ENCODE assay signal across 8 mouse cellular contexts in the genomic region with DNA sequence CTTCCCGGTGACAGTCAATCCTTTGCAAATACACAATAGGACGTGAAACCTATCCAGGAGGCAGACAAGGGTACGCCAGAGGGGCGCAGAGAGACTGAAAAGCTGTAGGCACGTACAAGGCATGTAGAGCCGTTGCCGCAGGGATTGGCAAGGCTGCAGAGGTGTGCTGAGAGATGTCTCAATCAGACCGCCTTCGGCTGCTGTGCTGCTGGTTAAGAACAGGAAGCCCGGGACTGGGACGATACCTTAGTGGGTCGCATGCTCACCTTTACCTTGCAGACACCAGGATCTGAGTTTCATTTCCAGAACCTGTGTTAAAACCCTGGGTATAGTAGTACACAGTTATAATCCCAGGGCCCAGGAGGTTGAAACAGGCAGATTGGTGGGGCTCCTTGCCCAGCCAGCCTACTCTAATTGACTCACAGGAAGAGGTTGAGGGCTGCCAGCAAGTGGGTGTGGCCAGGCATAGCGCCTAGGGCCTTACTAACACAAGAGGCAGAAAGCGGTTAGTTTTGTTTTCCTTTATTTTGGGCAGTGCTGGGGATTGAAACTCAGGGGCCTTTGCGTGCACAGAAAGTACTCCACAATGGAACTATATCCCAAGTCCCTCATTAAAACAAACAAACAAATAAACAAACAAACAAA. TPM values are rescaled to one million over a fixed set of nuclear protein-coding genes. Genes with fewer than 3 reads are reported as not detected.
DNase-seq lines count a peak whose midpoint lies in the region; ATAC-seq and TF ChIP-seq lines count a peak whose summit lies in the region.

No protein-coding gene starts in this region.

- H3K4me1 ChIP-seq in embryonic facial prominence, embryonic 12.5 days: peaks cover 18% of the 10 kb centered on the region
- peaks cover 10% of the 10 kb centered on the region for H3K4me1 ChIP-seq in limb, embryonic 12.5 days (replicated peaks)
- H3K4me1 ChIP-seq in midbrain, embryonic 15.5 days: peaks cover 19% of the 10 kb centered on the region
- H3K4me1 ChIP-seq in spleen, adult 2 months (ENCODE audit: control insufficient read depth, insufficient read depth, insufficient read length): peaks cover 7% of the 10 kb centered on the region; the same call in 1 of the 2 replicates

- peak; percentile 31; the same call in 1 of the 2 replicates for ATAC-seq in embryonic facial prominence, embryonic 12.5 days (ENCODE audit: insufficient number of reproducible peaks, insufficient read depth, low FRiP score, low TSS enrichment)
- ATAC-seq in limb, embryonic 12.5 days (ENCODE audit: insufficient number of reproducible peaks, insufficient read depth, low FRiP score, low TSS enrichment, low read depth): 0 out of 2 replicates have a peak, but pooled peaks have one; percentile 12
- ATAC-seq in midbrain, embryonic 15.5 days (replicated peaks): no peak

- H3K36me3 ChIP-seq in embryonic facial prominence, embryonic 12.5 days: no peaks in the 10 kb centered on the region
- H3K36me3 ChIP-seq in limb, embryonic 12.5 days: no peaks in the 10 kb centered on the region
- no peaks in the 10 kb centered on the region for H3K36me3 ChIP-seq in midbrain, embryonic 15.5 days (replicated peaks)
- H3K36me3 ChIP-seq in spleen, adult 2 months (ENCODE audit: control insufficient read depth, insufficient read depth, low read length): no peaks in the 10 kb centered on the region

- H3K27ac ChIP-seq in embryonic facial prominence, embryonic 12.5 days: no peak overlapping the region
- peak overlapping the region; percentile 42 for H3K27ac ChIP-seq in limb, embryonic 12.5 days
- H3K27ac ChIP-seq in midbrain, embryonic 15.5 days: no peak overlapping the region
- H3K27ac ChIP-seq in spleen, adult 2 months (ENCODE audit: insufficient read depth, low read length): peak overlapping the region; percentile 91

- H3K9me3 ChIP-seq in embryonic facial prominence, embryonic 12.5 days: no peaks in the 10 kb centered on the region
- no peaks in the 10 kb centered on the region for H3K9me3 ChIP-seq in limb, embryonic 12.5 days
- H3K9me3 ChIP-seq in midbrain, embryonic 15.5 days: no peaks in the 10 kb centered on the region

- peak; percentile 28 for TF ChIP-seq POLR2A in spleen, adult 2 months (IDR thresholded peaks at IDR 0.05; ENCODE audit: low read depth, low read length)

- H3K4me2 ChIP-seq in embryonic facial prominence, embryonic 12.5 days (replicated peaks): peak overlapping the region; percentile 95
- peak overlapping the region; percentile 95 for H3K4me2 ChIP-seq in limb, embryonic 12.5 days
- H3K4me2 ChIP-seq in midbrain, embryonic 15.5 days: peak overlapping the region; percentile 59

- TF ChIP-seq CTCF in spleen, adult 2 months (IDR thresholded peaks at IDR 0.05; ENCODE audit: extremely low read depth, insufficient read depth, insufficient read length, insufficient replicate concordance): no peak

- DNase-seq in cerebellum, postnatal 14 days: peak; percentile 67 to 78
- no peak for DNase-seq in cerebellum, adult 9-11 months
- DNase-seq in heart, adult 18-20 months: peak; percentile 92 to 94
- peak; percentile 91 for DNase-seq in kidney, adult 11 months
- peak; percentile 58 to 77 for DNase-seq in spleen, adult 2 months (ENCODE audit: low read depth in 1 of 2, low spot score in 2 of 2)

- H3K4me3 ChIP-seq in embryonic facial prominence, embryonic 12.5 days: peak overlapping the region; percentile 47
- H3K4me3 ChIP-seq in limb, embryonic 12.5 days (replicated peaks): peak overlapping the region; percentile 46
- H3K4me3 ChIP-seq in midbrain, embryonic 15.5 days: no peak overlapping the region
- peak overlapping the region; percentile 81 for H3K4me3 ChIP-seq in spleen, adult 2 months (ENCODE audit: extremely low read depth, insufficient read depth, insufficient read length)

- peak overlapping the region; percentile 19; the same call in 1 of the 2 replicates for H3K9ac ChIP-seq in embryonic facial prominence, embryonic 12.5 days
- peak overlapping the region; percentile 59; the same call in 1 of the 2 replicates for H3K9ac ChIP-seq in limb, embryonic 12.5 days (replicated peaks)
- no peak overlapping the region for H3K9ac ChIP-seq in midbrain, embryonic 15.5 days

- WGBS in embryonic facial prominence, embryonic 12.5 days: 28% methylated on average over 15 of the region's 15 CpGs
- 31% methylated on average over 15 of the region's 15 CpGs for WGBS in limb, embryonic 12.5 days
- WGBS in midbrain, embryonic 15.5 days: 33% methylated on average over 15 of the region's 15 CpGs
- 16% methylated on average over 15 of the region's 15 CpGs for WGBS in spleen, adult 2 months

- H3K27me3 ChIP-seq in embryonic facial prominence, embryonic 12.5 days: 0 out of 2 replicates have a peak, but pooled peaks cover 5% of the 10 kb centered on the region
- peaks cover 6% of the 10 kb centered on the region; the same call in 1 of the 2 replicates for H3K27me3 ChIP-seq in limb, embryonic 12.5 days
- peaks cover 14% of the 10 kb centered on the region for H3K27me3 ChIP-seq in midbrain, embryonic 15.5 days (replicated peaks)
- H3K27me3 ChIP-seq in spleen, adult 2 months (ENCODE audit: control insufficient read depth, insufficient read depth, low read length): no peaks in the 10 kb centered on the region

RNA-seq across cellular contexts. Expression of gene Tspo, which starts 0.6 kb away (rescaled TPM):
- 25.1 and 27.1 TPM in 2 replicates for polyA plus RNA-seq in embryonic facial prominence, embryonic 12.5 days (2016; fragmentation: Nextera tagmentation; extraction: Ambion mirVana)
- total RNA-seq in heart, adult 18-20 months (2021): 10 to 100 TPM; 66.2 to 75.9 TPM
- polyA plus RNA-seq in limb, embryonic 12.5 days (2016; fragmentation: Nextera tagmentation; extraction: Ambion mirVana): 51.7 and 54.2 TPM in 2 replicates
- 8.1 and 12.0 TPM in 2 replicates for polyA plus RNA-seq in midbrain, embryonic 15.5 days (2015; fragmentation: Nextera tagmentation; extraction: Ambion mirVana)
- polyA plus RNA-seq in spleen, adult 2 months (2012; rRNA removed): 257 and 293 TPM in 2 replicates

RNA-seq across cellular contexts. Expression of gene Mcat, which starts 0.8 kb away (rescaled TPM):
- 51.3 and 52.7 TPM in 2 replicates for polyA plus RNA-seq in embryonic facial prominence, embryonic 12.5 days (2016; fragmentation: Nextera tagmentation; extraction: Ambion mirVana)
- total RNA-seq in heart, adult 18-20 months (2021): 10 to 100 TPM; 45.0 to 47.3 TPM
- 48.9 and 50.8 TPM in 2 replicates for polyA plus RNA-seq in limb, embryonic 12.5 days (2016; fragmentation: Nextera tagmentation; extraction: Ambion mirVana)
- polyA plus RNA-seq in midbrain, embryonic 15.5 days (2015; fragmentation: Nextera tagmentation; extraction: Ambion mirVana): 32.0 and 33.5 TPM in 2 replicates
- 19.1 and 20.9 TPM in 2 replicates for polyA plus RNA-seq in spleen, adult 2 months (2012; rRNA removed)

RNA-seq across cellular contexts. Expression of gene Ttll12, which starts 32.2 kb away (rescaled TPM):
- 48.9 and 51.0 TPM in 2 replicates for polyA plus RNA-seq in embryonic facial prominence, embryonic 12.5 days (2016; fragmentation: Nextera tagmentation; extraction: Ambion mirVana)
- 1 to 10 TPM; 6.0 TPM for total RNA-seq in heart, adult 18-20 months (2021)
- polyA plus RNA-seq in limb, embryonic 12.5 days (2016; fragmentation: Nextera tagmentation; extraction: Ambion mirVana): 44.7 and 46.0 TPM in 2 replicates
- 47.2 and 50.9 TPM in 2 replicates for polyA plus RNA-seq in midbrain, embryonic 15.5 days (2015; fragmentation: Nextera tagmentation; extraction: Ambion mirVana)
- 19.9 and 23.6 TPM in 2 replicates for polyA plus RNA-seq in spleen, adult 2 months (2012; rRNA removed)

RNA-seq across cellular contexts. Expression of gene Bik, which starts 36.1 kb away (rescaled TPM):
- 3.4 TPM in 2 replicates for polyA plus RNA-seq in embryonic facial prominence, embryonic 12.5 days (2016; fragmentation: Nextera tagmentation; extraction: Ambion mirVana)
- total RNA-seq in heart, adult 18-20 months (2021): 1 to 10 TPM; 5.7 to 6.5 TPM
- 2.8 and 3.3 TPM in 2 replicates for polyA plus RNA-seq in limb, embryonic 12.5 days (2016; fragmentation: Nextera tagmentation; extraction: Ambion mirVana)
- 0.30 and 0.56 TPM in 2 replicates for polyA plus RNA-seq in midbrain, embryonic 15.5 days (2015; fragmentation: Nextera tagmentation; extraction: Ambion mirVana)
- polyA plus RNA-seq in spleen, adult 2 months (2012; rRNA removed): 3.7 and 4.7 TPM in 2 replicates

RNA-seq across cellular contexts. Expression of gene Ttll1, which starts 52.1 kb away (rescaled TPM):
- 26.6 and 27.6 TPM in 2 replicates for polyA plus RNA-seq in embryonic facial prominence, embryonic 12.5 days (2016; fragmentation: Nextera tagmentation; extraction: Ambion mirVana)
- total RNA-seq in heart, adult 18-20 months (2021): 10 to 100 TPM; 60.1 TPM
- 26.0 and 27.2 TPM in 2 replicates for polyA plus RNA-seq in limb, embryonic 12.5 days (2016; fragmentation: Nextera tagmentation; extraction: Ambion mirVana)
- 123 and 125 TPM in 2 replicates for polyA plus RNA-seq in midbrain, embryonic 15.5 days (2015; fragmentation: Nextera tagmentation; extraction: Ambion mirVana)
- polyA plus RNA-seq in spleen, adult 2 months (2012; rRNA removed): 4.4 TPM in 2 replicates

Comparison
In these comparisons a context has a peak if more than half of its experiments do, and no peak if none do; other contexts are left out.
1. H3K27ac ChIP-seq: peak in limb, embryonic 12.5 days (single experiment) and spleen, adult 2 months (single experiment); none in embryonic facial prominence, embryonic 12.5 days (single experiment) and midbrain, embryonic 15.5 days (single experiment).
2. Peak in every context shown above with its lines, with median percentiles within 50 percentile points of each other: H3K4me2 ChIP-seq.